Mouse (Mus musculus) liver, embryonic 13.5 days (tissue): ENCODE results near the gene Tex35. TPM values are rescaled to one million over a fixed set of nuclear protein-coding genes. Genes with fewer than 3 reads are reported as not detected.

Experiments
- ATAC-seq: fragments of 200-750 bp; cut with Nextera tagmentation; 2 replicates; pipeline ENCODE4 v1.8.0; 2017; ENCODE audit warnings: low read depth, mild to moderate bottlenecking, moderate number of reproducible peaks, moderate library complexity
- DNase-seq: peaks from one replicate; pipeline ENCODE4 v3.0.0; 2022
- H3K27ac ChIP-seq: fragments of 300-500 bp; sonication (generic); 2 replicates; pipeline ENCODE4 v1.5.1; 2015; ENCODE audit warnings: moderate library complexity, mild to moderate bottlenecking, inconsistent platforms
- H3K27me3 ChIP-seq: fragments of 300-500 bp; sonication (generic); 2 replicates; pipeline ENCODE4 v1.6.1; 2015; ENCODE audit warnings: mild to moderate bottlenecking, inconsistent platforms
- H3K36me3 ChIP-seq: fragments of 300-500 bp; sonication (generic); 2 replicates; pipeline ENCODE4 v1.6.1; 2015; ENCODE audit warnings: mild to moderate bottlenecking, inconsistent platforms
- H3K4me1 ChIP-seq: fragments of 300-500 bp; sonication (generic); replicated peaks from 2 replicates; pipeline ENCODE4 v1.6.1; 2015; ENCODE audit warnings: inconsistent platforms
- H3K4me2 ChIP-seq: fragments of 300-500 bp; sonication (generic); 2 replicates; pipeline ENCODE4 v1.6.1; 2015; ENCODE audit warnings: inconsistent platforms, mild to moderate bottlenecking, moderate library complexity
- H3K4me3 ChIP-seq: fragments of 300-500 bp; sonication (generic); replicated peaks from 2 replicates; pipeline ENCODE4 v1.5.1; 2015; ENCODE audit warnings: mild to moderate bottlenecking, inconsistent platforms
- H3K9ac ChIP-seq: fragments of 300-500 bp; sonication (generic); 2 replicates; pipeline ENCODE4 v1.6.1; 2015; ENCODE audit warnings: mild to moderate bottlenecking, inconsistent platforms
- H3K9me3 ChIP-seq: fragments of 300-500 bp; sonication (generic); replicated peaks from 2 replicates; pipeline ENCODE4 v1.6.1; 2016; ENCODE audit warnings: inconsistent platforms
- WGBS: fragments of 180-500 bp; shearing (Covaris S2); methylation state at CpG from one replicate; pipeline ENCODE4 v1.1.7; 2015; ENCODE audit not compliant: insufficient replicate concordance; 5-methylcytosine and 5-hydroxymethylcytosine counted together
- polyA plus RNA-seq: library from polyadenylated mRNA; unstranded; fragments of >200 nt; fragmentation: Nextera tagmentation; extraction: Ambion mirVana; gene quantifications from 2 replicates; pipeline ENCODE4 v1.2.1, GENCODE M21; 2015

Tex35 gene
- polyA plus RNA-seq, 1 experiment from 2014 or later: not detected

- no peaks in the 10 kb centered on the region for H3K4me1 ChIP-seq
- H3K36me3 ChIP-seq: no peaks in the 10 kb centered on the region
- H3K4me2 ChIP-seq: no peak overlapping the region
- H3K27me3 ChIP-seq: no peaks in the 10 kb centered on the region
- no peak overlapping the region for H3K4me3 ChIP-seq
- 76% methylated on average over 12 of the region's 12 CpGs for WGBS
- DNase-seq: no peak
- H3K9me3 ChIP-seq: no peaks in the 10 kb centered on the region
- H3K9ac ChIP-seq: no peak overlapping the region
- ATAC-seq: no peak
- H3K27ac ChIP-seq: no peak overlapping the region
Observed at GRCm38 (mm10) chr1:157065819-157066730, 42.4 kb downstream of the Tex35 start.

DNA sequence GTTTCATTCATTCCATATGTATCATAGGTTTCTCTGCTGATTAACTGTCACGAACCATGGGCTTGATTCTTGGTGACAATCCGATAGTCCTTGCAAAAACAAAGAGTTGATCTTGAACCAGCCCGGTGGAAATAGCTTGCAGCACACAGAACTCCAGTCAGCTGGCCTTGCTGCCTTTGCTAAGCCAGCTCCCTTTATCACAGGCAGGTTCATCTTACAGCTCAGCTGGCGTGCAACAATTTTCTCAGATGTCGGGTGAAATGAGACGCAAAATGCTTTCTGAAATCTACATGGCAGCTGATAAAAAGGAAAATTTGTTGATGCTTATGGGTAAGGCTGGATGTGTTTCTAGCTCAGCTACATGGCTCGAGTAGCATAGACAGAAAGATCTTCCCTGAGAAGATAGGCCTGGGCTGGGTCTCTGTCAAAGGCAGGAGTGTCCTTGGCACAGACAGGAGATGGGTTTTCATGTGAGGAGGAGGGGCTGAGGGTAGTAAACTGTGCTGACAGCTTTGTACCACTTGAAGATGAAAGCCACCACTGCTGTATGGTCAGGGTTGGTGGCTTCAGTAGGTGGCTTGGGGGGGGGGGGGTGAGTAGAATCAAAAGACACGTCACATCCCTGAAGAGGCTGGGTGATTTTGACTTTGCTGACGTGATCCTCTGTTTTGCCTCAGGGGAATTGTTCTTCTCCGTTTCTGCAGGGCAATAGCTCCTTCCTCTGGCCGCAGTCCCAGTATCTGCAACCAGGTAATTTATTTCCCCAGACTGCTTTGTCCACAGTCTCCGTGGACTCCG is 45.0 kb downstream of the Tex35 start:
- H3K9ac ChIP-seq: no peak overlapping the region
- no peak overlapping the region for H3K4me3 ChIP-seq
- H3K36me3 ChIP-seq: no peaks in the 10 kb centered on the region
- no peak overlapping the region for H3K4me2 ChIP-seq
- WGBS: 65% methylated on average over 13 of the region's 13 CpGs
- H3K4me1 ChIP-seq: no peaks in the 10 kb centered on the region
- no peaks in the 10 kb centered on the region for H3K9me3 ChIP-seq
- no peak overlapping the region for H3K27ac ChIP-seq
- no peaks in the 10 kb centered on the region for H3K27me3 ChIP-seq
- DNase-seq (no peak), ATAC-seq (no peak)

- Histone ChIP-seq H3K4me3 (no peak overlapping the region), H3K27me3 (no peaks in the 10 kb centered on the region), H3K9me3 (no peaks in the 10 kb centered on the region), H3K9ac (no peak overlapping the region), H3K4me2 (no peak overlapping the region), H3K4me1 (no peaks in the 10 kb centered on the region), H3K36me3 (no peaks in the 10 kb centered on the region), H3K27ac (no peak overlapping the region)
- DNase-seq (no peak), ATAC-seq (no peak)
- WGBS: 62% methylated on average over 5 of the region's 5 CpGs
Observed at GRCm38 (mm10) chr1:157062445-157062825, 46.0 kb downstream of the Tex35 start.

- Histone ChIP-seq H3K27ac (no peak overlapping the region), H3K4me1 (peaks cover 3% of the 10 kb centered on the region), H3K27me3 (no peaks in the 10 kb centered on the region), H3K4me2 (no peak overlapping the region), H3K4me3 (no peak overlapping the region), H3K9ac (no peak overlapping the region), H3K36me3 (no peaks in the 10 kb centered on the region), H3K9me3 (no peaks in the 10 kb centered on the region)
- 68% methylated on average over 10 of the region's 10 CpGs for WGBS
- no peak for ATAC-seq
- DNase-seq: no peak
Observed at GRCm38 (mm10) chr1:157061800-157062444, 46.6 kb downstream of the Tex35 start.

GRCm38 (mm10) chr1:157061170-157061569 is 47.3 kb downstream of the Tex35 start:
- peaks cover 10% of the 10 kb centered on the region for H3K4me1 ChIP-seq
- DNase-seq (no peak), ATAC-seq (no peak)
- no peaks in the 10 kb centered on the region for H3K36me3 ChIP-seq
- H3K4me2 ChIP-seq: no peak overlapping the region
- no peak overlapping the region for H3K4me3 ChIP-seq
- H3K27me3 ChIP-seq: no peaks in the 10 kb centered on the region
- H3K27ac ChIP-seq: no peak overlapping the region
- no peak overlapping the region for H3K9ac ChIP-seq
- 55% methylated on average over 3 of the region's 3 CpGs for WGBS
- no peaks in the 10 kb centered on the region for H3K9me3 ChIP-seq

DNA sequence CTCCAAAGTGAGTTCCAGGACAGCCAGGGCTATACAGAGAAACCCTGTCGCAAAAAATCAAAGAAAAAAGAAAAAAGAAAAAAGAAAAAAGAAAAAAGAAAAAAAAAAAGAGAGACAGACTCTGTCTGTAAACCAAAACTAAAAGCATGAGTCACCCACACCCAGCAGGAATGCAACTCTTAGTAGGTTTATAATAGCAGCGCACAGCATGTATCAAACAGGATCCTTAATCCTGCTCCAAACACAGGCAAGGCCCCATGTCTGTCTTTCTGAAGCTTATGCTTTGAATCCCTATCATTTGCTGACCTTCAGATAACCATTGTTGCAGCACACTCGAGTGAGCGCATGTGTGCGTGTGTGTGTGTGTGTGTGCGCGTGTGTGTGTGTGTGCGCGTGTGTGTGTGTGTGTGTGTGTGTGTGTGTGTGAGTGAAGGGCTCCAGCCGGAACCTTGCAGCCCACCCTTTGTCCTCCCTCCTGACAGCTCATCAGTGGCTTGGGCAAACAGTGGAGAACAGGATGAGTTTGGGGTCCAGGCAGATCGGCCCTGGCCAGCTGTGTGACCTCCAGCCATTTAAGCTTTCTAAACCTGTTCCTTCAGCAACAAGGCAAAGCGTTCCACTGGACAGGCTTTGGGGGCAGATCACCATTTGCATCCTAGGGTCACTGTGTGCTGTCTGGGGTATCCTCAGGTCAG is 47.9 kb downstream of the Tex35 start:
- no peaks in the 10 kb centered on the region for H3K9me3 ChIP-seq
- no peaks in the 10 kb centered on the region for H3K27me3 ChIP-seq
- DNase-seq: no peak
- H3K36me3 ChIP-seq: no peaks in the 10 kb centered on the region
- H3K4me1 ChIP-seq: peaks cover 16% of the 10 kb centered on the region
- no peak overlapping the region for H3K4me3 ChIP-seq
- no peak overlapping the region for H3K27ac ChIP-seq
- no peak overlapping the region for H3K9ac ChIP-seq
- WGBS: 80% methylated on average over 12 of the region's 12 CpGs
- no peak overlapping the region for H3K4me2 ChIP-seq
- ATAC-seq: no peak

DNA sequence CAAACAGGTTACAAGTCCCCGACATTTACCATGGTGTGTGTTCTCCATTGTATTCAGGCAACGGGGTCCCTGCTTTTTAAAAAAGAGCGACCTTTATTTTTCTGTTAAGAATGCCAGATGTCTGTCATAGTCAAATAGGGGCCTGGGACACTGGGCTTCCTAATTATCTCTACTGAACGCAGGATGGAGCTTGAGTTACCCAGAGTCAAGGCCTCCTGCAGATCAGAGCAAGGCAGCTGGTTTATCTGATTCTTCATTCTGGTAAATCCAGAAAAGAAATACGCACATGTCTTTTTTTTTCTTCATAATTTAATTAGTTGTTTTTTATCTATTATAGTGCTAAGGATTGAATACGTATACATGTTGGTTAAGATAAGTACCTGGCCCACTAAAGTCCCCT is 52.6 kb downstream of the Tex35 start:
- Histone ChIP-seq H3K4me2 (peak overlapping the region; percentile 55), H3K27me3 (no peaks in the 10 kb centered on the region), H3K4me3 (no peak overlapping the region), H3K9ac (0 out of 2 replicates have a peak overlapping the region, but pooled peaks have one; percentile 11), H3K4me1 (peaks cover 33% of the 10 kb centered on the region), H3K27ac (peak overlapping the region; percentile 82), H3K9me3 (no peaks in the 10 kb centered on the region), H3K36me3 (no peaks in the 10 kb centered on the region)
- DNase-seq (peak; percentile 52), ATAC-seq (peak; percentile 70)
- WGBS: 41% methylated on average over 6 of the region's 6 CpGs

GRCm38 (mm10) chr1:157055288-157055831 is 53.1 kb downstream of the Tex35 start:
- DNase-seq (peak; percentile 72), ATAC-seq (peak; percentile 93)
- 0 out of 2 replicates have a peak overlapping the region, but pooled peaks have one; percentile 9 for H3K4me3 ChIP-seq
- WGBS: 31% methylated on average over 11 of the region's 11 CpGs
- peaks cover 33% of the 10 kb centered on the region for H3K4me1 ChIP-seq
- H3K36me3 ChIP-seq: no peaks in the 10 kb centered on the region
- no peaks in the 10 kb centered on the region for H3K27me3 ChIP-seq
- no peaks in the 10 kb centered on the region for H3K9me3 ChIP-seq
- H3K27ac ChIP-seq: peak overlapping the region; percentile 82
- 0 out of 2 replicates have a peak overlapping the region, but pooled peaks have one; percentile 11 for H3K9ac ChIP-seq
- peak overlapping the region; percentile 55 for H3K4me2 ChIP-seq

GRCm38 (mm10) chr1:157054659-157055058 is 53.8 kb downstream of the Tex35 start:
- DNase-seq (no peak), ATAC-seq (no peak)
- H3K36me3 ChIP-seq: no peaks in the 10 kb centered on the region
- H3K4me3 ChIP-seq: no peak overlapping the region
- H3K4me2 ChIP-seq: peak overlapping the region; percentile 55
- H3K9me3 ChIP-seq: no peaks in the 10 kb centered on the region
- 54% methylated on average over 7 of the region's 7 CpGs for WGBS
- H3K9ac ChIP-seq: no peak overlapping the region
- H3K27me3 ChIP-seq: no peaks in the 10 kb centered on the region
- peak overlapping the region; percentile 82 for H3K27ac ChIP-seq
- H3K4me1 ChIP-seq: peaks cover 38% of the 10 kb centered on the region

GRCm38 (mm10) chr1:157049886-157050285 is 58.6 kb downstream of the Tex35 start:
- Histone ChIP-seq H3K4me1 (peaks cover 29% of the 10 kb centered on the region), H3K27me3 (no peaks in the 10 kb centered on the region), H3K9ac (no peak overlapping the region), H3K4me3 (no peak overlapping the region), H3K36me3 (no peaks in the 10 kb centered on the region), H3K4me2 (no peak overlapping the region), H3K27ac (no peak overlapping the region), H3K9me3 (no peaks in the 10 kb centered on the region)
- ATAC-seq (no peak), DNase-seq (peak; percentile 34)
- 46% methylated on average over 2 of the region's 2 CpGs for WGBS
